Mouse (Mus musculus): ENCODE measurements around the gene Bmp4.

- TF ChIP-seq CTCF (IDR thresholded peaks at IDR 0.05), result no peak
- TF ChIP-seq EP300 (IDR thresholded peaks at IDR 0.05), result no peak
Measured at GRCm38 (mm10) chr14:46357696-46358095, 32.8 kb downstream of the Bmp4 start.
